Mouse (Mus musculus) gastrocnemius, postnatal 10 days (tissue): ENCODE results near the gene Arhgef7. TPM values are rescaled to one million over a fixed set of nuclear protein-coding genes. Genes with fewer than 3 reads are reported as not detected.

Source experiments
- DNase-seq: peaks from one replicate; pipeline ENCODE4 v3.0.0; 2021; ENCODE audit warnings: mixed read lengths
- long read RNA-seq, 2 experiments: library from polyadenylated mRNA; stranded (forward); transcript quantifications; one replicate each; pipeline ENCODE4 v2.0.0; 2021
- total RNA-seq, 2 experiments: library from RNA; stranded (reverse); gene quantifications; 2 replicates each; pipeline ENCODE4 v1.2.3; 2021

The Arhgef7 gene
- total RNA-seq = 10 to 100 TPM; 76.7 to 84.2 TPM
- long read RNA-seq, experiment 1, full-length matches to known transcripts = 9 of 58 reads
- long read RNA-seq, experiment 1, partial matches to known transcripts = 11 of 58 reads
- long read RNA-seq, experiment 1, other reads (novel, unspliced or antisense) = 38 of 58 reads
- long read RNA-seq, experiment 2, full-length matches to known transcripts = 4 of 44 reads
- long read RNA-seq, experiment 2, partial matches to known transcripts = 4 of 44 reads
- long read RNA-seq, experiment 2, other reads (novel, unspliced or antisense) = 36 of 44 reads

GRCm38 (mm10) chr8:11727651-11728481 lies at the start of gene Arhgef7:
Gene Arhgef7, plus strand, starts transcription at chr8:11727721.
- peak; percentile 77 for DNase-seq

GRCm38 (mm10) chr8:11684558-11684957 lies 43.0 kb upstream of the Arhgef7 start:
- no peak for DNase-seq

- DNase-seq = no peak
Measured at GRCm38 (mm10) chr8:11687251-11687650, 40.3 kb upstream of the Arhgef7 start.

- DNase-seq = peak; percentile 58
Measured at GRCm38 (mm10) chr8:11689945-11690344, 37.6 kb upstream of the Arhgef7 start.

- no peak for DNase-seq
Measured at GRCm38 (mm10) chr8:11691284-11691683, 36.2 kb upstream of the Arhgef7 start.

GRCm38 (mm10) chr8:11691761-11692160 lies 35.8 kb upstream of the Arhgef7 start:
- peak; percentile 58 for DNase-seq

- DNase-seq = no peak
Measured at GRCm38 (mm10) chr8:11692455-11692854, 35.1 kb upstream of the Arhgef7 start.

GRCm38 (mm10) chr8:11693972-11694371 lies 33.5 kb upstream of the Arhgef7 start:
- no peak for DNase-seq

GRCm38 (mm10) chr8:11696176-11696575 lies 31.3 kb upstream of the Arhgef7 start:
- DNase-seq = no peak

GRCm38 (mm10) chr8:11697467-11697866 lies 30.1 kb upstream of the Arhgef7 start:
- DNase-seq = peak; percentile 19

- no peak for DNase-seq
Measured at GRCm38 (mm10) chr8:11699442-11700001, 28.0 kb upstream of the Arhgef7 start.

GRCm38 (mm10) chr8:11700060-11701032 lies 27.2 kb upstream of the Arhgef7 start:
- DNase-seq = peak; percentile 90

- no peak for DNase-seq
Measured at GRCm38 (mm10) chr8:11701033-11701362, 26.5 kb upstream of the Arhgef7 start, which contains the start of gene 1700016D06Rik. Gene 1700016D06Rik, minus strand, starts transcription at chr8:11701063.

- DNase-seq = no peak
Measured at GRCm38 (mm10) chr8:11701428-11701827, 26.1 kb upstream of the Arhgef7 start.

- DNase-seq = no peak
Measured at GRCm38 (mm10) chr8:11703789-11704188, 23.7 kb upstream of the Arhgef7 start.

- DNase-seq = no peak
Measured at GRCm38 (mm10) chr8:11704716-11705420, 22.7 kb upstream of the Arhgef7 start.

- DNase-seq = peak; percentile 33
Measured at GRCm38 (mm10) chr8:11705818-11706217, 21.7 kb upstream of the Arhgef7 start.

GRCm38 (mm10) chr8:11707701-11708100 lies 19.8 kb upstream of the Arhgef7 start:
- no peak for DNase-seq

GRCm38 (mm10) chr8:11708815-11709214 lies 18.7 kb upstream of the Arhgef7 start:
- no peak for DNase-seq

- no peak for DNase-seq
Measured at GRCm38 (mm10) chr8:11709542-11709941, 18.0 kb upstream of the Arhgef7 start.

- no peak for DNase-seq
Measured at GRCm38 (mm10) chr8:11710415-11710814, 17.1 kb upstream of the Arhgef7 start.
